ENCODE assay signal across 8 mouse cellular contexts in the genomic region with DNA sequence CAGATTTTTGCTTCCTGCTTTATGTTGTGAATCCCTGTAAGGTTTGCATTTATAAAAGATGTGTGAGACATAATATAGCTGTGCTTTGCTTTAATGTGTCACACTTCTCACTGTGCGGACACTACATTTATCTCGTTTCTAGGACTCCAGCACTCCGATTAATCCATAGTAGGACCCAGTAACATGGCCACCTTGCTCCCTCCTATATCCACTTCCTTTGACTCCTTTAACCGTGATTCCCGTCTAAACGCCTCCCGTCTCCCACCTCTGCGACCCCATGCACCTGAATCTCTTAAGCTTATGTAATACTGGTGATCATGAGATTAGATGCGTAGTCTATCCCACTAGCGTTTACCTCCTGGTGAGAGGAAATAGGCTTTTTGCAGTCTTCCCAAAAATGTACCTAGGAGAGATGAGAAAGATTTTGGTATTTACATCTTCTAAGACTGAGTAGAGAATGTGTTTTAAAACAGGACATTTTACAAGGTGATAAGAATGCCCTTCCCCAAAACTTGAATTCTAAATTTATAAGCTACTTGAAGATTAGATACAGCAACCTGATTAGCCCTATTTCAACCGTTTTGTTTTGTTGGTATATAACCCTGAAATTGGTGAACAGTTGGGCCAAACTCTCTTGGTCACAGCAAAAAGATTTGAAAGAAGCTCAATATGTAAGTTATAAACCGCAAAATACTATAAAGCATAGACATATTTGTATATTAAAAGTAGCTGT. TPM values are rescaled to one million over a fixed set of nuclear protein-coding genes. Genes with fewer than 3 reads are reported as not detected.
DNase-seq lines count a peak whose midpoint lies in the region; ATAC-seq lines count a peak whose summit lies in the region.

No protein-coding gene starts in this region.

- no peak for ATAC-seq in kidney, embryonic 16.5 days (ENCODE audit: low FRiP score, low TSS enrichment)
- no peak for ATAC-seq in hindbrain, embryonic 11.5 days (ENCODE audit: low FRiP score)
- no peak for ATAC-seq in midbrain, embryonic 12.5 days (ENCODE audit: low FRiP score, low read depth)

- no peak for DNase-seq in kidney, postnatal 10 days
- DNase-seq in R1 (ENCODE audit: low read depth, low spot score), result peak; percentile 44
- DNase-seq in hindbrain, embryonic 11.5 days (ENCODE audit: low spot score), result no peak
- no peak for DNase-seq in gastrocnemius, postnatal 25 days
- no peak for DNase-seq in urinary bladder, postnatal 10 days (ENCODE audit: low spot score)
- DNase-seq in cerebellum, adult 11 months, result no peak

- H3K9me3 ChIP-seq in kidney, embryonic 16.5 days (ENCODE audit: low read length), result no peaks in the 10 kb centered on the region
- H3K9me3 ChIP-seq in hindbrain, embryonic 11.5 days (ENCODE audit: control insufficient read depth, low read length), result no peaks in the 10 kb centered on the region
- no peaks in the 10 kb centered on the region for H3K9me3 ChIP-seq in midbrain, embryonic 12.5 days

- peaks cover 19% of the 10 kb centered on the region for H3K4me1 ChIP-seq in kidney, embryonic 16.5 days (ENCODE audit: insufficient read depth, low read length)
- H3K4me1 ChIP-seq in hindbrain, embryonic 11.5 days (replicated peaks; ENCODE audit: control insufficient read depth, insufficient read depth, low read length), result peaks cover 15% of the 10 kb centered on the region
- H3K4me1 ChIP-seq in midbrain, embryonic 12.5 days, result peaks cover 24% of the 10 kb centered on the region

- H3K4me3 ChIP-seq in kidney, embryonic 16.5 days (ENCODE audit: low read length), result peak overlapping the region; percentile 99
- peak overlapping the region; percentile 96 for H3K4me3 ChIP-seq in hindbrain, embryonic 11.5 days (ENCODE audit: low read depth, low read length)
- peak overlapping the region; percentile 94 for H3K4me3 ChIP-seq in midbrain, embryonic 12.5 days

- H3K27ac ChIP-seq in kidney, embryonic 16.5 days (ENCODE audit: low read length), result peak overlapping the region; percentile 91
- H3K27ac ChIP-seq in hindbrain, embryonic 11.5 days (ENCODE audit: low read depth, low read length), result peak overlapping the region; percentile 95
- H3K27ac ChIP-seq in midbrain, embryonic 12.5 days (replicated peaks), result peak overlapping the region; percentile 95

- peak overlapping the region; percentile 68 for H3K4me2 ChIP-seq in kidney, embryonic 16.5 days (replicated peaks; ENCODE audit: low read depth, low read length)
- peak overlapping the region; percentile 39 for H3K4me2 ChIP-seq in hindbrain, embryonic 11.5 days (replicated peaks; ENCODE audit: low read depth, low read length)
- H3K4me2 ChIP-seq in midbrain, embryonic 12.5 days (replicated peaks), result peak overlapping the region; percentile 64

- H3K36me3 ChIP-seq in kidney, embryonic 16.5 days (ENCODE audit: insufficient read depth, low read length), result peaks cover 18% of the 10 kb centered on the region
- no peaks in the 10 kb centered on the region for H3K36me3 ChIP-seq in hindbrain, embryonic 11.5 days (ENCODE audit: control insufficient read depth, insufficient read depth, low read length)
- peaks cover 14% of the 10 kb centered on the region for H3K36me3 ChIP-seq in midbrain, embryonic 12.5 days

- WGBS in kidney, embryonic 16.5 days, result 11% methylated on average over 12 of the region's 12 CpGs
- 11% methylated on average over 12 of the region's 12 CpGs for whole genome bisulfite sequencing in hindbrain, embryonic 11.5 days
- 12% methylated on average over 12 of the region's 12 CpGs for WGBS in midbrain, embryonic 12.5 days

- H3K9ac ChIP-seq in kidney, embryonic 16.5 days (replicated peaks; ENCODE audit: low read length), result peak overlapping the region; percentile 73
- H3K9ac ChIP-seq in hindbrain, embryonic 11.5 days (ENCODE audit: low read depth, low read length), result peak overlapping the region; percentile 88
- H3K9ac ChIP-seq in midbrain, embryonic 12.5 days (replicated peaks), result peak overlapping the region; percentile 75

- H3K27me3 ChIP-seq in kidney, embryonic 16.5 days (ENCODE audit: insufficient read depth, low read length), result no peaks in the 10 kb centered on the region
- H3K27me3 ChIP-seq in hindbrain, embryonic 11.5 days (ENCODE audit: control insufficient read depth, insufficient read depth, low read length), result no peaks in the 10 kb centered on the region
- no peaks in the 10 kb centered on the region for H3K27me3 ChIP-seq in midbrain, embryonic 12.5 days

RNA-seq across cellular contexts. Expression of gene Rbm15, which starts 0.9 kb away (rescaled TPM):
- 12.8 and 15.9 TPM in 2 replicates for polyA plus RNA-seq in kidney, embryonic 16.5 days (2015; fragmentation: Nextera tagmentation; extraction: Ambion mirVana)
- 16.3 and 19.5 TPM in 2 replicates for polyA plus RNA-seq in hindbrain, embryonic 11.5 days (2014; fragmentation: Nextera tagmentation; extraction: Ambion mirVana)
- polyA plus RNA-seq in midbrain, embryonic 12.5 days (2016; fragmentation: Nextera tagmentation; extraction: Ambion mirVana), result 15.7 and 17.5 TPM in 2 replicates
- total RNA-seq in gastrocnemius, postnatal 25 days (2021), result 10 to 100 TPM; 16.5 TPM

RNA-seq across cellular contexts. Expression of gene Slc16a4, which starts 43.3 kb away (rescaled TPM):
- 13.4 and 13.6 TPM in 2 replicates for polyA plus RNA-seq in kidney, embryonic 16.5 days (2015; fragmentation: Nextera tagmentation; extraction: Ambion mirVana)
- polyA plus RNA-seq in hindbrain, embryonic 11.5 days (2014; fragmentation: Nextera tagmentation; extraction: Ambion mirVana), result 2.2 and 4.0 TPM in 2 replicates
- 3.7 TPM in 2 replicates for polyA plus RNA-seq in midbrain, embryonic 12.5 days (2016; fragmentation: Nextera tagmentation; extraction: Ambion mirVana)
- total RNA-seq in gastrocnemius, postnatal 25 days (2021), result under 1 TPM in 1 of 2 experiments, not detected in 1; 0.19 TPM

RNA-seq across cellular contexts. Expression of gene Lamtor5, which starts 55.7 kb away (rescaled TPM):
- 204 and 224 TPM in 2 replicates for polyA plus RNA-seq in kidney, embryonic 16.5 days (2015; fragmentation: Nextera tagmentation; extraction: Ambion mirVana)
- 203 TPM in 2 replicates for polyA plus RNA-seq in hindbrain, embryonic 11.5 days (2014; fragmentation: Nextera tagmentation; extraction: Ambion mirVana)
- polyA plus RNA-seq in midbrain, embryonic 12.5 days (2016; fragmentation: Nextera tagmentation; extraction: Ambion mirVana), result 160 and 167 TPM in 2 replicates
- 10 to 100 TPM; 47.5 to 55.1 TPM for total RNA-seq in gastrocnemius, postnatal 25 days (2021)
